Mouse (Mus musculus): ENCODE results near the gene Snrnp25.

The Snrnp25 gene

DNA sequence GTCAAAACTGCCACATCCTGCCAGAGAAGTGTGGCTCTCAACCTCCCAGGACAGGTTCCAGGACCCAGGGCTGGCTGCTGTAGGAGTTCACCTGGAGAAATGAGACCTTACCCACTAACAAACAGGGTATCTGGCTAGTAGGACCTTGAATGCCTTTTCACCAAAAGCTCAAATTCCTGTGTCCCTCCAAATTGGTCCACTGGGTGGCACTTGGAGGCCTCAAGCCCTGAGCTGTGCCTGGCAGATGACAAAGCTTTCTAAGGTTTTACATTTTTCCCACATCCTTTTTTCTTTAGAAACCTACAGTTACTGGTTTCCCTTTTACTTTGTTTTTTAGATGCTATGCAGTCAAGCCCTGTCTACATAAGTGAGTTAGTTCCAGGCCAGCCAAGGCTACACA is 41.9 kb downstream of the Snrnp25 start:
- peak; percentile 52 for DNase-seq

DNA sequence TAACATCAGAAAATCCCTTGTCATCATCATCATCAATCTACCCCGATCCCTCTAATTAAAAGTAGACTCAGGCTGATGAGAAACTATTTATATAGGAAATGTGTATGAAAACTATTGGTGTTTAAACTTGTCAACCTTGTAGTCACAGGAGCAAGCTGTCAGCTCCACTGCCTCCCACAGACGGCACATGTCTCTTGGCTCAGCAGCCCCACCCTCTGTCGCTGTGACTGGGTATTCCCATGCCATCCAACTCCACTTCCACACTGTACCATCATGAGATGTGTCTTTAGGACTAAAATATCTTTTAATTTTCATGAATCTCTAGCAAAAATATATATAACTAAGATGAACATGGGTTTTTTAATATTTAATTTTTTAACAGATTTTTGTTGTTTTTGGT is 43.1 kb downstream of the Snrnp25 start:
- DNase-seq: no peak

DNA sequence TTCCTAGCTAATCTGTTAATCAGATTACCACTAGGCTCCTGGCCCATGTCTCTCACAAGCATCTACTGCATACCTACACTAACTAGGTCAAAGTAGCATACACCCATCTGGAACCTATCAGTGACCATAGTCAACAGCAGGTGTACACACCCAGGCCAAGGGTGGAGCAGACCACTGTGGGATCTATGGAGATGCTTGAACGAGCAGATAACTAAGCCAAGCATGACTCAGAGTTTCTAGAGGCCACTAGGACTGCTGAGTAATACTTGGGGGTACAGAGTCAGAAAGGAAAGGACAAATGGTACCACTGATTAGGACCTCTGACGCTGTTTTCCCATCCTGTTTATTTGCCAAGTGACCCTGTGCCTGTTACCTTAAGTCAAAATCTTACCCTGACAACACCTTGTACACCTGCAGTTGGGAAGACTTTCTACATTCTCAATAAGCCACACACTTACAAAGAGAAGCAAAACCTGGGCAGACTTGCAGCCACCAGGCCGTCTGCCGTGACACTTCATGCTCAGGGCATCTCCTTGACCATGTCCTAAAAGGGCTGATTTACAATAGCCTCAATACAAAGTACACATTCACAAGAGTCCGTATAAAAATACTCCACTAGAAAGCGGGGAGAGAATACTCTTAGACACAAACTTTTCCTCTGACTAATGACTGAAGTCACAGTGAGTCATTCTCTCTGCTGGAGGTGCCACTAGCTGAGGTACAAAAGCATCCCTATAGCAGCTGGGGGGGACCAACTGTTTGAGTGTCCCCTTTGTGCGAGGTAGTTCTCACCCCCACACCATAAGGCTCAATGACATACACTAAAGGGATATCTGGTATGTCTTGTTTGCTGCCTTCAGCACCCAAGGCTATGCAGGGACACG is 45.9 kb downstream of the Snrnp25 start:
- DNase-seq: no peak

DNA sequence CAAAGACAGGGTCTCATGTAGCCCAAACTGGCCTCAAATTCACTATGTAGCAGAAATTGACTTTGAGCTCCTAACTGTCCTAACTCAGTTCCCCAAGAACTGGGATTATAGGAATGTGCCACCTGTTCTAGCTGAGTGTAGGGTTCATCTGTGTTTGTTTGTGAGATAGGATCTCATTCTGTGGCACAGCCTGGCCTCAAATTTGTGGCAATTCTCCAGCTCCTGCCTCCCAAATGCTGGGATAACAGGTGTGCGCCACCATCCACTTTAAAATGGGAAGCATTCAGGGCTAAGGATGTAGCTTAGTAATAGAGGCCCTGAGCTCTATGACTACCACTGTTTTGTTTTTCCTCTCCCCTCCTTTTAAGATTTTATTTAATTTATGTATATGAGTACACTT is 47.9 kb downstream of the Snrnp25 start:
- no peak for DNase-seq

DNA sequence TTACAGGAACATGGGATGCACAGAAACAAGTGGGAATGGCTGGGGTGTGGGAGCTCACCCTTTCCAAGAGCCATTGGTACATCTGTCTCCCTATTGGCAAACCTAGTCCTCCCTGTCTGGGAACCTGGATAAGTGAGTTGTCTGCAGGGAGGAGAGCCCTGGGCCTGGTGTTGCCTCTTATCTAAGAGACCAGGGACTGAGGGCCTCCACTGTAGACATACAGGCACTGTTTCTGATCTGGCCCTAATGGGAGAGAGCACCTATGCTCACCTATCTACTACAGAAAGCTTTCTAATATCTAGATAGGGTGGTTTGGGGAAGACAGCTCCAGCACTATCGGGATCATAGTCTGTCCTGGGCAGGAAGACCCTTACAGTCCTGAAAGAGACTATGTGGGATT is 50.9 kb downstream of the Snrnp25 start:
- no peak for DNase-seq

DNA sequence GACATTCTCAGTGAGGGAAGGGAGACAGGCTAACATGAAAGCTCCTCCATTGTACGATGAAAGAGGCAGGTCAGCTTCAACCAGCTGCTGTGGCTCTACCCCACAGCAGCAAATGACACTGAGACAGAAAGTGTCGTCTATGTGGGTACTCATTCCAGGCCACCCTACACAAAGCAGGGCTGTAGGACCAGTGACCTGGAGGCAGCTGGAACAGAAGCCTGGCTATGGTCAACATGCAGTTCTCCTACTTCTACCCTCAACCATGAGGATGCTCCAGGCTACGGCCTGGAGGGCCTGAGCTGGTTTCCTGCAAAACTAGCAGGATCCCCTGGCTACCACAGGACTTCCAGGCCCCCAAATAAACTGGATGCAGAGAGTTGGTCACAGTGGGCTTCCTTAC is 51.4 kb downstream of the Snrnp25 start:
- DNase-seq: no peak
